Mouse (Mus musculus) liver, embryonic 14.5 days (tissue): ENCODE data around the gene Cd2bp2. TPM values are rescaled to one million over a fixed set of nuclear protein-coding genes. Genes with fewer than 3 reads are reported as not detected.

Experiments
- ATAC-seq: fragments of 200-750 bp; cut with Nextera tagmentation; 2 replicates; pipeline ENCODE4 v1.8.0; 2017; ENCODE audit warnings: moderate number of reproducible peaks, mild to moderate bottlenecking, moderate library complexity; ENCODE audit not compliant: insufficient read depth
- DNase-seq, 3 experiments: peaks; one replicate each; pipeline ENCODE4 v3.0.0-alpha.2; 2012 to 2013; ENCODE audit warnings: low read depth in 3 of 3, low spot score in 3 of 3
- H3K27ac ChIP-seq: fragments of 300-500 bp; sonication (generic); 2 replicates; pipeline ENCODE4 v1.5.1; 2014; ENCODE audit warnings: moderate library complexity, mild to moderate bottlenecking, control low read depth, inconsistent platforms
- H3K27me3 ChIP-seq: fragments of 300-500 bp; sonication (generic); 2 replicates; pipeline ENCODE4 v1.6.1; 2014; ENCODE audit warnings: mild to moderate bottlenecking, low read length, moderate library complexity; ENCODE audit not compliant: control insufficient read depth, insufficient read depth
- H3K36me3 ChIP-seq: fragments of 300-500 bp; sonication (generic); replicated peaks from 2 replicates; pipeline ENCODE4 v1.6.1; 2014; ENCODE audit warnings: low read depth; ENCODE audit not compliant: control insufficient read depth, insufficient read depth
- H3K4me1 ChIP-seq, 2 experiments: fragments of 200-500 bp in 1 of 2; fragments of 300-500 bp in 1 of 2; sonication (generic) in 1 of 2; replicated peaks; 2 replicates each; pipeline ENCODE4 v1.6.1; 2012 to 2014; ENCODE audit warnings: antibody characterized with exemption in 1 of 2, inconsistent platforms in 1 of 2, low read length in 1 of 2; ENCODE audit not compliant: control insufficient read depth in 2 of 2, insufficient read depth in 2 of 2
- H3K4me2 ChIP-seq: fragments of 300-500 bp; sonication (generic); 2 replicates; pipeline ENCODE4 v1.6.1; 2014; ENCODE audit warnings: low read depth, mild to moderate bottlenecking, control low read depth, moderate library complexity
- H3K4me3 ChIP-seq, 2 experiments: fragments of 200-500 bp in 1 of 2; fragments of 300-500 bp in 1 of 2; sonication (generic) in 1 of 2; 2 replicates each; pipeline ENCODE4 v1.5.1; 2012 to 2014; ENCODE audit warnings: low read depth in 2 of 2, low read length in 2 of 2, mild to moderate bottlenecking in 2 of 2, control low read depth in 1 of 2, inconsistent platforms in 1 of 2, moderate library complexity in 1 of 2; ENCODE audit not compliant: insufficient read depth in 1 of 2
- H3K9ac ChIP-seq: fragments of 300-500 bp; sonication (generic); replicated peaks from 2 replicates; pipeline ENCODE4 v1.6.1; 2014; ENCODE audit warnings: mild to moderate bottlenecking, control low read depth, moderate library complexity
- H3K9me3 ChIP-seq: fragments of 300-500 bp; sonication (generic); 2 replicates; pipeline ENCODE4 v1.6.1; 2016; ENCODE audit warnings: low read length, mixed read lengths; ENCODE audit not compliant: control insufficient read depth
- CTCF ChIP-seq: IDR thresholded peaks from 2 replicates; pipeline ENCODE4 v1.5.1; 2016; ENCODE audit warnings: antibody characterized with exemption, low read depth, control low read depth
- EP300 ChIP-seq: IDR thresholded peaks from 2 replicates; pipeline ENCODE4 v1.6.1; 2016; ENCODE audit warnings: antibody characterized with exemption, low read depth
- WGBS: fragments of 180-500 bp; shearing (Covaris S2); extraction: QIAGEN DNeasy Blood & Tissue Kit; methylation state at CpG from one replicate; pipeline ENCODE4 v1.1.7; 2014; ENCODE audit not compliant: insufficient replicate concordance; 5-methylcytosine and 5-hydroxymethylcytosine counted together
- polyA plus RNA-seq, 2 experiments: library from polyadenylated mRNA; depleted of rRNA in 1 of 2; stranded (reverse) in 1 of 2; unstranded in 1 of 2; fragments of >200 nt; fragmentation: Nextera tagmentation in 1 of 2; extraction: Ambion mirVana in 1 of 2; gene quantifications; 2 replicates each; pipeline versions ENCODE4 v1.2.1 to v1.2.3; 2012 to 2014

Cd2bp2 gene
- polyA plus RNA-seq, 2 experiments, result 18.4 to 27.6 TPM

DNA sequence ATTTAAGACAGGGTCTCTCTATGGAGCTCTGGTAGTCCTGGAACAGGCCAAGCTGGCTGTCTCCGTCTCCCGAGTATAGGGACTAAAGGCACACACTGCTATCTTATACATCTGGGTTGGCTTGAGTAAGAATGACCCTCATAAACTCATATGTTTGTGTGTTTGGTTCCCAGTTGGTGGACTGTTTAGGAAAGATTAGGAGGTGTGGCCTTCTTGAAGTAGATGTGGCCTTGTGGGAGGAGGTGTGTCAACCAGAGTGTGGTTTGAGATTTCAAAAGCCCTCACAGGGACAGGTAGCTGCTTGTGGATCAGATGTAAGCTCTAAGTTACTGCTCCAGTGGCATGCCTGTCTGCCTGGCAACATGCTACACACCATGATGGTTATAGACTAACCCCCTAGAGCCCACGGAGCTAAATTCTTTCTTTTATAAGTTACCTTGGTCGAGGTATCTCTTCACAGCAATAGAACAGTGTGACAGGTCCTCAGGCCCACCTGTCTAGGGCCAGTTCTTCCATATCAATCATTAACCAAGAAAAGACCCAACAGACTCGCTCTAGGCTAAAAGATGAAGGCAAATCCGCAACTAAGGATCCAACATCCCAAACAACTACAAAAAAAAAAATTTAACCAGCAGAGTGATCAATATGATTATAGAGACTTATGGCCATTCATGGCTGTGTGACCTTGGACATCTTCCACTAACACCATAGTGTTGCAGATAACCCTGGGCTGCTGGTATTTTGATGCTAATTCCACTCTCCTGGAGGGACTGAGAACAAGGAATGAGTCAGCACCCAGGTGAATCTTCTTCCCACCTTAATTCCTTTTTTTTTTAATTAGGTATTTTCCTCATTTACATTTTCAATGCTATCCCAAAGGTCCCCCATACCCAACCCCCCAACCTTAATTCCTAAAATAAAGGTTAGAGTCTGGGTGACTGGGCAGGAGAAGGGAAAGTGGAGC lies 27.9 kb upstream of the Cd2bp2 start:
- H3K9ac ChIP-seq, result no peak overlapping the region
- ATAC-seq, result peak; percentile 68
- peaks cover 57 to 60% of the 10 kb centered on the region in 2 experiments for H3K4me1 ChIP-seq

DNA sequence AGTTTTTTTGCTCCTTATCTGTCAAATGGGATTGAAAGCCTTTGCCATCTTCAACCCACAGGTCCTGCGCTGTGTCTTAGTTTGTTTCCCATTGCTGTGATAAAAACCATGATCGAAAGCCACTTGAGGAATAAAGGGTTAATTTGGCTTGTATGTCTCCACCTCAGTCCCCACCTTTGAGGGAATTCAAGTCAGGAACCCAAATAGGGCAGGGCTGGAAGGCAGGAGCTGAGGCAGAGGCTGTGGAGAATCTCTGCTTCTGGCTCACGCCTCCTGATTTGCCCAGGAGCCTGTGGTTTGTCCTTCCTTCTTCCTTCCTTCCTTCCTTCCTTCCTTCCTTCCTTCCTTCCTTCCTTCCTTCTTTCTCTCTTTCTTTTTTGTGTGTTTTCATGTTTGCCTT lies 27.3 kb upstream of the Cd2bp2 start:
- H3K9me3 ChIP-seq, result no peaks in the 10 kb centered on the region
- H3K4me2 ChIP-seq, result peak overlapping the region; percentile 34; the same call in 1 of the 2 replicates
- peaks cover 62 to 66% of the 10 kb centered on the region in 2 experiments for H3K4me1 ChIP-seq
- 0 out of 2 replicates have a peak overlapping the region, but pooled peaks have one; percentile 18 for H3K9ac ChIP-seq
- TF ChIP-seq EP300, result no peak
- TF ChIP-seq CTCF, result no peak
- H3K36me3 ChIP-seq, result no peaks in the 10 kb centered on the region
- H3K27ac ChIP-seq, result peak overlapping the region; percentile 98
- DNase-seq (no peak), ATAC-seq (no peak)
- H3K27me3 ChIP-seq, result no peaks in the 10 kb centered on the region
- no peak overlapping the region for H3K4me3 ChIP-seq
- WGBS, result 90% methylated on average over 3 of the region's 3 CpGs

More for the DNA sequence above, 27.9 kb upstream of the Cd2bp2 start:
- 62% methylated on average over 6 of the region's 6 CpGs for WGBS
- H3K27ac ChIP-seq, result peak overlapping the region; percentile 98
- peak in 1 of 3 experiments; percentile 68 for DNase-seq
- H3K4me3 ChIP-seq, result no peak overlapping the region
- H3K9me3 ChIP-seq, result no peaks in the 10 kb centered on the region
- H3K4me2 ChIP-seq, result peak overlapping the region; percentile 34
- no peaks in the 10 kb centered on the region for H3K36me3 ChIP-seq
- TF ChIP-seq CTCF (no peak), EP300 (peak; percentile 71)
- no peaks in the 10 kb centered on the region for H3K27me3 ChIP-seq

DNA sequence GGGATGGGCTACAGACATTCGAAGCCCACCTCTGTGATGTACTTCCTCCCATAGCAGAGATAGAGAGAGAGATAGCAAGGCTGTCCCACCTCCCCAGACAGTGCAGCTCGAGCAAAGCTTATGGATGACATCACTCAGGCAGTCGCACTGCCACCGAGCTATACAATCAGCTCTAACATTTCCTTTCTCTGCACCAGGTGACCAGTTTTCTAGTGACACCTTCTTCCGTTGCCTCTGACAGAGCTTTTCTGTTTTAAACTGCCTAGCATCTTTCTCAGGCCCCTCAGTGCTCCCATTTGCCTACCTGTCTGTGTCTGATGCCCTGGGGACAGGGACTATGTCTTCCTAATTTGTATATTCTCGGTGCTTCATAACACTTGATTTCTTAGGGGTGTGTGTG lies 24.6 kb upstream of the Cd2bp2 start:
- no peak for ATAC-seq
- no peak overlapping the region for H3K4me3 ChIP-seq

DNA sequence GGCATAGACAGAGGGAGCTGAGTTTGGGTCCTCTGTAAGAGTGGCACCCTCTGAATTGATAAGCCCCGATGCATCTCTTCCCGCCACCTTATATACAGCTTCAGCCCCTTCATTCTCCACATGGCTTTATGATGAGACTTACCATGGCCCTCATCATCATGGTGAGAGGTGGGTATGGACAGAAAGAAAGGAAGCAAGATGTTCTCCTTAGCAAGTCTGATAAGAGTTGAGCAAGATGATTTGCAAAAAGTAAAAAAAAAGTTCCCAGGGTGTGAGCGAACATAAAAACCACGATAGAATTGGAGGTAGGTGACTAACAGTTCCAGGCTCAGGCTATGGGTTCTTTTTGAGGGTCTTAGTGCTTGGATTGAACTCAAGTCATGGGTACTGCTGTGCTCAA lies 22.8 kb upstream of the Cd2bp2 start:
- peak overlapping the region; percentile 49 for H3K4me2 ChIP-seq
- H3K36me3 ChIP-seq, result no peaks in the 10 kb centered on the region
- no peaks in the 10 kb centered on the region for H3K9me3 ChIP-seq
- DNase-seq (peak in 1 of 3 experiments; percentile 56), ATAC-seq (peak; percentile 55)
- peaks cover 35 to 47% of the 10 kb centered on the region in 2 experiments for H3K4me1 ChIP-seq
- H3K27me3 ChIP-seq, result no peaks in the 10 kb centered on the region
- TF ChIP-seq EP300 (peak; percentile 76), CTCF (no peak)
- H3K4me3 ChIP-seq, result peak overlapping the region; percentile 1 to 12; a peak in 1 of 4 replicates
- 13% methylated on average over 4 of the region's 4 CpGs for WGBS
- H3K9ac ChIP-seq, result peak overlapping the region; percentile 61
- H3K27ac ChIP-seq, result peak overlapping the region; percentile 91

More for the DNA sequence above, 24.6 kb upstream of the Cd2bp2 start:
- H3K4me1 ChIP-seq, result peaks cover 53 to 60% of the 10 kb centered on the region in 2 experiments
- WGBS, result 55% methylated on average over 6 of the region's 6 CpGs
- no peak for TF ChIP-seq EP300
- no peak for TF ChIP-seq CTCF
- no peaks in the 10 kb centered on the region for H3K27me3 ChIP-seq
- no peak overlapping the region for H3K9ac ChIP-seq
- H3K36me3 ChIP-seq, result no peaks in the 10 kb centered on the region
- no peak for DNase-seq
- H3K27ac ChIP-seq, result no peak overlapping the region
- no peak overlapping the region for H3K4me2 ChIP-seq
- H3K9me3 ChIP-seq, result no peaks in the 10 kb centered on the region
